Mouse (Mus musculus): ENCODE data around the gene Focad. TPM values are rescaled to one million over a fixed set of nuclear protein-coding genes. Genes with fewer than 3 reads are reported as not detected.

The Focad gene
- polyA plus RNA-seq, 1 experiment from 2014 or later: 9.9 TPM

- TF ChIP-seq CTCF (IDR thresholded peaks at IDR 0.05; ENCODE audit: low read depth): no peak
- H3K36me3 ChIP-seq (ENCODE audit: insufficient read depth, low read length): no peaks in the 10 kb centered on the region
- ATAC-seq (replicated peaks; ENCODE audit: low FRiP score, low read depth) (no peak), DNase-seq (ENCODE audit: low spot score) (no peak)
- 44% methylated on average over 1 of the region's 1 CpGs for WGBS
- no peak overlapping the region for H3K4me3 ChIP-seq (replicated peaks; ENCODE audit: low read depth, low read length)
- no peaks in the 10 kb centered on the region for H3K9me3 ChIP-seq (replicated peaks; ENCODE audit: low read length)
- H3K4me2 ChIP-seq (ENCODE audit: low read length): no peak overlapping the region
- H3K4me1 ChIP-seq (replicated peaks; ENCODE audit: insufficient read depth, low read length): no peaks in the 10 kb centered on the region
- H3K27ac ChIP-seq: no peak overlapping the region
- no peaks in the 10 kb centered on the region for H3K27me3 ChIP-seq (ENCODE audit: insufficient read depth, low read length)
- H3K9ac ChIP-seq (ENCODE audit: low read depth, low read length): no peak overlapping the region
Measured at GRCm38 (mm10) chr4:88149462-88149861, 55.0 kb downstream of the Focad start.

GRCm38 (mm10) chr4:88155490-88156160 lies 61.2 kb downstream of the Focad start:
- TF ChIP-seq CTCF (IDR thresholded peaks at IDR 0.05; ENCODE audit: low read depth): no peak
- no peak overlapping the region for H3K4me2 ChIP-seq (ENCODE audit: low read length)
- no peak overlapping the region for H3K4me3 ChIP-seq (replicated peaks; ENCODE audit: low read depth, low read length)
- no peaks in the 10 kb centered on the region for H3K27me3 ChIP-seq (ENCODE audit: insufficient read depth, low read length)
- ATAC-seq (replicated peaks; ENCODE audit: low FRiP score, low read depth): no peak
- DNase-seq (ENCODE audit: low spot score): no peak
- WGBS: 68% methylated on average over 3 of the region's 3 CpGs
- H3K27ac ChIP-seq: no peak overlapping the region
- no peak overlapping the region for H3K9ac ChIP-seq (ENCODE audit: low read depth, low read length)
- no peaks in the 10 kb centered on the region for H3K9me3 ChIP-seq (replicated peaks; ENCODE audit: low read length)
- no peaks in the 10 kb centered on the region for H3K4me1 ChIP-seq (replicated peaks; ENCODE audit: insufficient read depth, low read length)
- H3K36me3 ChIP-seq (ENCODE audit: insufficient read depth, low read length): 0 out of 2 replicates have a peak, but pooled peaks cover 2% of the 10 kb centered on the region

- no peak overlapping the region for H3K9ac ChIP-seq (ENCODE audit: low read depth, low read length)
- no peaks in the 10 kb centered on the region for H3K4me1 ChIP-seq (replicated peaks; ENCODE audit: insufficient read depth, low read length)
- ATAC-seq (replicated peaks; ENCODE audit: low FRiP score, low read depth): no peak
- H3K4me3 ChIP-seq (replicated peaks; ENCODE audit: low read depth, low read length): no peak overlapping the region
- H3K27ac ChIP-seq: no peak overlapping the region
- H3K36me3 ChIP-seq (ENCODE audit: insufficient read depth, low read length): 0 out of 2 replicates have a peak, but pooled peaks cover 2% of the 10 kb centered on the region
- no peak overlapping the region for H3K4me2 ChIP-seq (ENCODE audit: low read length)
- 67% methylated on average over 5 of the region's 5 CpGs for WGBS
- no peaks in the 10 kb centered on the region for H3K27me3 ChIP-seq (ENCODE audit: insufficient read depth, low read length)
- no peak for TF ChIP-seq CTCF (IDR thresholded peaks at IDR 0.05; ENCODE audit: low read depth)
- H3K9me3 ChIP-seq (replicated peaks; ENCODE audit: low read length): no peaks in the 10 kb centered on the region
- DNase-seq (ENCODE audit: low spot score): no peak
Measured at GRCm38 (mm10) chr4:88156961-88157360, 62.5 kb downstream of the Focad start.

GRCm38 (mm10) chr4:88157644-88158043 lies 63.2 kb downstream of the Focad start:
- H3K4me2 ChIP-seq (ENCODE audit: low read length): no peak overlapping the region
- H3K9me3 ChIP-seq (replicated peaks; ENCODE audit: low read length): no peaks in the 10 kb centered on the region
- DNase-seq (ENCODE audit: low spot score) (no peak), ATAC-seq (replicated peaks; ENCODE audit: low FRiP score, low read depth) (no peak)
- no peak overlapping the region for H3K9ac ChIP-seq (ENCODE audit: low read depth, low read length)
- H3K4me3 ChIP-seq (replicated peaks; ENCODE audit: low read depth, low read length): no peak overlapping the region
- no peak overlapping the region for H3K27ac ChIP-seq
- 0 out of 2 replicates have a peak, but pooled peaks cover 2% of the 10 kb centered on the region for H3K36me3 ChIP-seq (ENCODE audit: insufficient read depth, low read length)
- H3K4me1 ChIP-seq (replicated peaks; ENCODE audit: insufficient read depth, low read length): no peaks in the 10 kb centered on the region
- no peaks in the 10 kb centered on the region for H3K27me3 ChIP-seq (ENCODE audit: insufficient read depth, low read length)
- TF ChIP-seq CTCF (IDR thresholded peaks at IDR 0.05; ENCODE audit: low read depth): no peak
- WGBS: 84% methylated on average over 6 of the region's 6 CpGs

GRCm38 (mm10) chr4:88159256-88159655 lies 64.8 kb downstream of the Focad start:
- WGBS: 87% methylated on average over 5 of the region's 5 CpGs
- DNase-seq (ENCODE audit: low spot score) (no peak), ATAC-seq (replicated peaks; ENCODE audit: low FRiP score, low read depth) (no peak)
- TF ChIP-seq CTCF (IDR thresholded peaks at IDR 0.05; ENCODE audit: low read depth): no peak
- H3K4me2 ChIP-seq (ENCODE audit: low read length): no peak overlapping the region
- no peak overlapping the region for H3K9ac ChIP-seq (ENCODE audit: low read depth, low read length)
- 0 out of 2 replicates have a peak, but pooled peaks cover 2% of the 10 kb centered on the region for H3K36me3 ChIP-seq (ENCODE audit: insufficient read depth, low read length)
- no peak overlapping the region for H3K4me3 ChIP-seq (replicated peaks; ENCODE audit: low read depth, low read length)
- no peaks in the 10 kb centered on the region for H3K9me3 ChIP-seq (replicated peaks; ENCODE audit: low read length)
- no peaks in the 10 kb centered on the region for H3K4me1 ChIP-seq (replicated peaks; ENCODE audit: insufficient read depth, low read length)
- no peak overlapping the region for H3K27ac ChIP-seq
- no peaks in the 10 kb centered on the region for H3K27me3 ChIP-seq (ENCODE audit: insufficient read depth, low read length)

GRCm38 (mm10) chr4:88159700-88160099 lies 65.3 kb downstream of the Focad start:
- Histone ChIP-seq H3K9ac (ENCODE audit: low read depth, low read length) (no peak overlapping the region), H3K9me3 (replicated peaks; ENCODE audit: low read length) (no peaks in the 10 kb centered on the region), H3K27me3 (ENCODE audit: insufficient read depth, low read length) (no peaks in the 10 kb centered on the region), H3K4me3 (replicated peaks; ENCODE audit: low read depth, low read length) (no peak overlapping the region), H3K36me3 (ENCODE audit: insufficient read depth, low read length) (0 out of 2 replicates have a peak, but pooled peaks cover 2% of the 10 kb centered on the region), H3K4me2 (ENCODE audit: low read length) (no peak overlapping the region), H3K27ac (no peak overlapping the region), H3K4me1 (replicated peaks; ENCODE audit: insufficient read depth, low read length) (no peaks in the 10 kb centered on the region)
- no peak for TF ChIP-seq CTCF (IDR thresholded peaks at IDR 0.05; ENCODE audit: low read depth)
- 65% methylated on average over 6 of the region's 6 CpGs for WGBS
- DNase-seq (ENCODE audit: low spot score) (no peak), ATAC-seq (replicated peaks; ENCODE audit: low FRiP score, low read depth) (no peak)

Data from kidney, postnatal 0 days (tissue).